Mouse (Mus musculus) intestine, embryonic 14.5 days (tissue): Measurements from ENCODE around the gene Impdh2. TPM values are rescaled to one million over a fixed set of nuclear protein-coding genes. Genes with fewer than 3 reads are reported as not detected.

Source experiments
- ATAC-seq: fragments of 200-750 bp; cut with Nextera tagmentation; replicated peaks from 2 replicates; pipeline ENCODE4 v1.8.0; 2017; ENCODE audit warnings: low read depth, moderate number of reproducible peaks, moderate TSS enrichment, moderate library complexity; ENCODE audit not compliant: low FRiP score, low TSS enrichment
- DNase-seq: peaks from one replicate; pipeline ENCODE4 v3.0.0-alpha.2; 2018; ENCODE audit warnings: low spot score
- H3K27ac ChIP-seq: fragments of 300-500 bp; sonication (generic); 2 replicates; pipeline ENCODE4 v1.5.1; 2014; ENCODE audit warnings: low read depth, mild to moderate bottlenecking, control low read depth
- H3K27me3 ChIP-seq: fragments of 300-500 bp; sonication (generic); replicated peaks from 2 replicates; pipeline ENCODE4 v1.6.1; 2014; ENCODE audit warnings: low read length, control low read depth; ENCODE audit not compliant: control insufficient read depth, insufficient read depth
- H3K36me3 ChIP-seq: fragments of 300-500 bp; sonication (generic); 2 replicates; pipeline ENCODE4 v1.6.1; 2014; ENCODE audit warnings: low read length, control low read depth; ENCODE audit not compliant: control insufficient read depth, insufficient read depth
- H3K4me1 ChIP-seq: fragments of 300-500 bp; sonication (generic); replicated peaks from 2 replicates; pipeline ENCODE4 v1.6.1; 2014; ENCODE audit warnings: low read length, control low read depth, mixed read lengths; ENCODE audit not compliant: control insufficient read depth, insufficient read depth
- H3K4me2 ChIP-seq: fragments of 300-500 bp; sonication (generic); 2 replicates; pipeline ENCODE4 v1.6.1; 2014; ENCODE audit warnings: low read length
- H3K4me3 ChIP-seq: fragments of 300-500 bp; sonication (generic); 2 replicates; pipeline ENCODE4 v1.5.1; 2014; ENCODE audit warnings: low read depth, low read length, control low read depth, mixed read lengths
- H3K9ac ChIP-seq: fragments of 300-500 bp; sonication (generic); 2 replicates; pipeline ENCODE4 v1.6.1; 2014; ENCODE audit warnings: mild to moderate bottlenecking, low read length
- H3K9me3 ChIP-seq: fragments of 300-500 bp; sonication (generic); 2 replicates; pipeline ENCODE4 v1.6.1; 2016; ENCODE audit warnings: low read length, control low read depth; ENCODE audit not compliant: control insufficient read depth
- WGBS: fragments of 180-500 bp; shearing (Covaris S2); extraction: QIAGEN DNeasy Blood & Tissue Kit; methylation state at CpG from one replicate; pipeline ENCODE4 v1.1.7; 2014; 5-methylcytosine and 5-hydroxymethylcytosine counted together
- polyA plus RNA-seq: library from polyadenylated mRNA; unstranded; fragments of >200 nt; fragmentation: Nextera tagmentation; extraction: Ambion mirVana; gene quantifications from 2 replicates; pipeline ENCODE4 v1.2.1, GENCODE M21; 2014

The Impdh2 gene
- polyA plus RNA-seq, 1 experiment from 2014 or later, result 226 TPM

DNA sequence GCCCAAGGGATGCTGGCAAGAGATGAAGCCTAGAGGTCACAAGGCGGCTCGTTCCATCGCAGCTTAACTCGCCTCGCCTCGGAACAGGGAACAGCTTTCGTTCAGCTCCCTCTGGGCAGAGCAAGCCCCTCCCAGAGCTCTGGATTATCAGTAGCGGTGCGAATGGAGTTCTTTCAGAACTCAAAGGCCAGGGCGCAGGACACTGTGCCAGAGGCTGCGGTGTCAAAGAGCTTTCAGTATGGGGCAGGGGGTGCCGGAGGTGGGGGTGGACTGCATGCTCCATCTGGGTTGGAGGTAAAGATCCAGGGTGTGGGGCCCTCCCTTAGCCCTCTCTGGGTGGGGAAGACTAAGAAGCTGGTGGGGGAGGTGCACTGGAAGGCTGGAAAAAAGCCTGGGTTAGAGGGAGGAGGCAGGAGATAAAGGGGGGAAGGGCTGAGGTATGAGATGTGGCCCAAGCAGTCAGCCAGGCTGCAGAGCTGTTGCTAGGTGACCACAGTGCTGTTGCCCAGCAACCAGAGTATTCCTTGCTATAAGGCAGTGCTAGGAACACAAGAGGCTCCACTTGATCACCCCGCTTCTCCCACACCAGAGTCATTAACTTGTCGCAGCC is 27.6 kb downstream of the Impdh2 start:
- H3K27ac ChIP-seq, result peak overlapping the region; percentile 78
- H3K27me3 ChIP-seq, result no peaks in the 10 kb centered on the region
- H3K36me3 ChIP-seq, result no peaks in the 10 kb centered on the region
- no peaks in the 10 kb centered on the region for H3K9me3 ChIP-seq
- peak overlapping the region; percentile 42 for H3K4me2 ChIP-seq
- peaks cover 24% of the 10 kb centered on the region for H3K4me1 ChIP-seq
- ATAC-seq, result peak; percentile 93
- WGBS, result 3% methylated on average over 14 of the region's 14 CpGs
- H3K9ac ChIP-seq, result 0 out of 2 replicates have a peak overlapping the region, but pooled peaks have one; percentile 25
- no peak overlapping the region; the same call in 1 of the 2 replicates for H3K4me3 ChIP-seq
- peak; percentile 82 for DNase-seq

DNA sequence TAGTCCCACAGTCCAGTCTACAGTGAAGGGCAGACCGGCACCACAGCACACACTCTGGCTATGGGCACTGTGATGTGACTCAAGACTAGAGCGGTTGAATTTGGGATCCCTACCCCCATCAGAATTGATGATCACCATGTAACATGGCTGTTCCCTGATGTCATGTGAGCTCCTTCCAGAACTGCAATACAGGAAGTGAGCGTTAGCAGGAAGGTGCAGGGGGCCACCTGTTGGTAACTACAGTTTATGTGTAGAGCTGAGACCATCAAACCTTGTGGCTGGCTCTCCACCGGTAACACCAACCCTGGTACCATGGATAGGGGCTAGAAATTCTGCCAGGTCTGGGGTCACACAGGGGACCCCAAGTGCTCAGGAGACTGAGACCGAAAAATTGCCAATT is 29.1 kb downstream of the Impdh2 start:
- Histone ChIP-seq H3K27ac (no peak overlapping the region), H3K4me1 (peaks cover 24% of the 10 kb centered on the region), H3K9ac (no peak overlapping the region), H3K36me3 (no peaks in the 10 kb centered on the region), H3K27me3 (no peaks in the 10 kb centered on the region), H3K9me3 (no peaks in the 10 kb centered on the region), H3K4me3 (no peak overlapping the region), H3K4me2 (no peak overlapping the region)
- ATAC-seq, result no peak
- DNase-seq, result no peak
- WGBS, result 56% methylated on average over 5 of the region's 5 CpGs

DNA sequence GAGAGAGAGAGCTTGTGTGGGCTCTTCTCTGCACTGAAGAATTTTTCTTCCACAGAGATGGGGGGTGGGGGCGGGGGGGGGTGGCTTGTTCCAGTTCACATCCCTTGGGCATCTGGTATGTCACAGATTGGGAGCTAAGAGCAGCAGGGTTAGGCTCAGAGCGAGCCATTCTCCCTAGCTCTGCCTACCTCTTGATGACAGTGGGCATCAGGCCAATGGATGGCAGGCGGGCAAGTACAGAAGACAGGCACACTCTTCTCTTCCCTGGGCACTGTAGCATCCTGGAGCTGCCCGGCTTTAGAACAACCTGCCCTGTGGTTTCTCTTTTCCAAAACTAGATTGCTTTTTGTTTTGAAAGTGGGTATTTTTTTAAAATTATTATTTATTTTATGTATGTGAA is 31.4 kb downstream of the Impdh2 start:
- H3K36me3 ChIP-seq, result no peaks in the 10 kb centered on the region
- ATAC-seq, result no peak
- no peaks in the 10 kb centered on the region for H3K27me3 ChIP-seq
- no peak overlapping the region for H3K4me3 ChIP-seq
- peaks cover 24% of the 10 kb centered on the region for H3K4me1 ChIP-seq
- DNase-seq, result no peak
- H3K9me3 ChIP-seq, result no peaks in the 10 kb centered on the region
- WGBS, result 94% methylated on average over 4 of the region's 4 CpGs
- no peak overlapping the region for H3K4me2 ChIP-seq
- H3K27ac ChIP-seq, result no peak overlapping the region
- no peak overlapping the region for H3K9ac ChIP-seq

DNA sequence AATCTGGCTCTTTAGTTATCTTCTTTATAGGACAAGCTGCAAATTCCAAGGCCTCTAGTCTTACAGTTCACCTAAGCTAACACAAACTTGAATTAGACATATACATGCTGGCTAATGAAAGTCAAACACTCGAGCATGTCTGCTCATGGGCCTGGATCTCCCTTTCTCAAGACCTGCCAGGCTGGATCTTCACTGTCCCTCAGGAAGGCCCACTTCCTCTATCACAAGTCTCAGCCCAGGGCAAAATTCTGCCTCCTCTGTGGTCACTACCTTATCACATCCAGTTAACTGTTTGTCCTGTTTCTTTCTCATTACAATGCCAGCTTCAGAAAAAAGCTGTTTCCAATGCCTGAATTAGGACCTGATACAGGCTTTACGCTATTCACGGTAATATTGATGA is 34.3 kb downstream of the Impdh2 start:
- DNase-seq (no peak), ATAC-seq (no peak)
- 81% methylated on average over 3 of the region's 3 CpGs for WGBS
- Histone ChIP-seq H3K4me3 (no peak overlapping the region), H3K27me3 (no peaks in the 10 kb centered on the region), H3K27ac (no peak overlapping the region), H3K4me1 (no peaks in the 10 kb centered on the region), H3K4me2 (no peak overlapping the region), H3K36me3 (no peaks in the 10 kb centered on the region), H3K9me3 (no peaks in the 10 kb centered on the region), H3K9ac (no peak overlapping the region)

DNA sequence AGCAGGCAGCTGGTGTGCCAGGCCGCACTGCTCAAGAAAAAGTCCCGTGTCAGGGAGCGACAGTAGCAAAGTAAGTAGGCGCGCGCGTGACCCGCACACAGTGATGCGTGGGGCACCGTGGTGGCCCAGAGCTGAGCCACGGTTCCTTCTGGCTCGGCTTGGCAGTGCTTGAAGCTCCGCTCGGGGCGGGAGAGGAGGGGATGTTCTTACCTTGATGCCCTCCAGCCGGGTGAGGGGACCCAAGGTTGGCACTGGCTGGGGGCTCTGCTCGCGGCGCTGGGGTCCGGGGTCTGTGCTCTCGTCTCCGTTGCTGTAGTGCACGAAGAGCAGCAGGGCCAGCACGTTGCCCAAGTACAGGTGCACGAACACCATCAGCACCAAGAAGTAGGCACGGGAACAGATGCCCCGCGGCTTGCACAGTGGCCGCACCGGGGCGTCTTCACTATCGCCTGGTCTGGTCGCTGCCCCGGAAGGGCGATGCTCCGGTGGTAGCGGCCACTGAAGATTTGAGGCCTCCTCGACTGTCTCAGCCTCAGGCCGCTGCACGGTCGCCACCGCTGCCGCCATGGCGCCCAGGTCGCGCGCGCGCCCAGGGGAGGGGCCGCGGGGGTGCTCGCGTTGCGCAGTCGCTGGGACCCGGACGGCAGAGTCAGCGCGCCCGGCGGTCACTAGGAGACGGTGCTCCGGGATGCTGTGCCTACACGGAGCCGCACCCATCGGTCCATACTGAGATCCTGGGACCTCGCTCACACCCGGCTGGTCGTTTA is 37.1 kb downstream of the Impdh2 start, which contains the start of gene P4htm:
P4htm (minus strand) TSS at position 670 of the 767 bp plus-strand sequence.
- 4% methylated on average over 66 of the region's 69 CpGs for WGBS
- no peaks in the 10 kb centered on the region for H3K9me3 ChIP-seq
- H3K36me3 ChIP-seq, result no peaks in the 10 kb centered on the region
- H3K27ac ChIP-seq, result no peak within 1 kb of the TSS
- no peaks in the 10 kb centered on the region for H3K4me1 ChIP-seq
- no peaks in the 10 kb centered on the region for H3K27me3 ChIP-seq
- peak within 1 kb of the TSS; percentile 64 for H3K4me3 ChIP-seq
- DNase-seq (peak; percentile 81), ATAC-seq (peak; percentile 71)
- H3K9ac ChIP-seq, result peak within 1 kb of the TSS; percentile 57
- peak within 1 kb of the TSS; percentile 88 for H3K4me2 ChIP-seq

DNA sequence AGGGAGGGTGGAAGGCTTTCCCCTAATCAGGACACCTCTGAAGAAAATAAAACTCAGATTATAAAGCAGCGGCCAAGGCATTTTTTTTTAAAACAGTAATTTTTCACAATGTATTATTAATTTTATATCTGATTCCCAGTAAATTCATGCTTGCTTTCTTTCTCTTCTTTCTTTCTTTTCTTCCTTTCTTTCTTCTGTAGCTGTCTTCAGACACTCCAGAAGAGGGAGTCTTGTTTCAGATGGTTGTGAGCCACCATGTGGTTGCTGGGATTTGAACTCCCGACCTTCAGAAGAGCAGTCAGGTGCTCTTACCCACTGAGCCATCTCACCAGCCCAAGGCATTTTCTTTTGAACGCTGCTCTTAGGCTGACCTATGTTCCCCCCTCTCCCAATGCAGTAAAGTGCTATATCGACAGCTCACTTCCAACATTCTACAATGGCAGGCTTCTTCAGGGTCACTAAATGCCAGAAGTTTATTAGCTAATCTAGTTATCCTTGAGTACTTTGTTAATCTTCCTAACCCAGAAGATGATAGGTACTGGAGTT is 39.0 kb downstream of the Impdh2 start:
- Histone ChIP-seq H3K4me1 (no peaks in the 10 kb centered on the region), H3K9me3 (no peaks in the 10 kb centered on the region), H3K4me3 (no peak overlapping the region), H3K27me3 (no peaks in the 10 kb centered on the region), H3K27ac (no peak overlapping the region), H3K36me3 (peaks cover 19% of the 10 kb centered on the region), H3K4me2 (no peak overlapping the region), H3K9ac (no peak overlapping the region)
- WGBS, result 84% methylated on average over 4 of the region's 4 CpGs
- DNase-seq (no peak), ATAC-seq (no peak)

DNA sequence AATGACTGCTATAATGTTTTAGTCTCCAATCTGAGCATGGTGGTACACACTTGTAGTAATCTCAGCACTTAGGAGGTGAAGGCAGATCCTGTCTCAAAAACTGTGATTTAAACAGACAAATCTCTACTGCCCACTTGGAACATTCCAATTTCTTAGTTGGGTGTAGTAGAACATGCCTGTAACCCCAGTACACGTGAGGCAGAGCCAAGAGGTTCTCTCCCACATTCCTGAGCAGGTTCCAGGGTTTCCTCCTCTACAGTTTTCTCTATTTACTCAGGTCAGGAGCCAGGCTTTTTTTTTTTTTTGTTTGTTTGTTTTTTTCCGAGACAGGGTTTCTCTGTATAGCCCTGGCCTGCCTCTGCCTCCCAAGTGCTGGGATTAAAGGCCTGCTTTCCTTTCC is 39.9 kb downstream of the Impdh2 start:
- DNase-seq (no peak), ATAC-seq (no peak)
- Histone ChIP-seq H3K4me3 (no peak overlapping the region), H3K4me2 (no peak overlapping the region), H3K27me3 (no peaks in the 10 kb centered on the region), H3K9me3 (no peaks in the 10 kb centered on the region), H3K4me1 (no peaks in the 10 kb centered on the region), H3K36me3 (peaks cover 28% of the 10 kb centered on the region), H3K27ac (no peak overlapping the region), H3K9ac (no peak overlapping the region)
- WGBS, result 59% methylated on average over 2 of the region's 2 CpGs

DNA sequence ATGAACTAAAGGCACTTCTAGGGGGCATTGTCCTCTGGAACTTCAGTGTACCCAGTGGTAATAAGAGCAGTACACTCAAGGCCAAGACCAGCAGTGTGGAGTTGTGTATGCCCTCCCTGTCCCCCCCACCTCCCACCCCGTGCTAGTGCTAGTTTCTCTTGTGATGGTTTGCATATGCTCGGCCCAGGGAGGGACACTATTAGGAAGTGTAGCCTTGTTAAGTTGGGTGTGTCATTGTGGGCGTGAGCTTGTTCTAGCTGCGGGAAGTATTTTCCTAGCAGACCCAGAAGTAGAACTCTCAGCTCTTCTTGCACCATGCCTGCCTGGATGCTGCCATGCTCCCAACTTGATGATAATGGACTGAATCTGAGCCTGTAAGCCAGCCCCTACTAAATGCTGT is 41.9 kb downstream of the Impdh2 start:
- Histone ChIP-seq H3K9ac (no peak overlapping the region), H3K27ac (no peak overlapping the region), H3K9me3 (no peaks in the 10 kb centered on the region), H3K4me3 (no peak overlapping the region), H3K36me3 (peaks cover 46% of the 10 kb centered on the region), H3K4me2 (no peak overlapping the region), H3K4me1 (no peaks in the 10 kb centered on the region), H3K27me3 (no peaks in the 10 kb centered on the region)
- 78% methylated on average over 4 of the region's 4 CpGs for WGBS
- no peak for ATAC-seq
- DNase-seq, result no peak
